Mouse (Mus musculus) kidney, postnatal 0 days (tissue): ENCODE data around the gene Hoxb8. TPM values are rescaled to one million over a fixed set of nuclear protein-coding genes. Genes with fewer than 3 reads are reported as not detected.

Experiments used
- ATAC-seq: fragments of 200-750 bp; cut with Nextera tagmentation; replicated peaks from 2 replicates; pipeline ENCODE4 v1.8.0; 2017; ENCODE audit warnings: low read depth, moderate number of reproducible peaks, moderate TSS enrichment, moderate library complexity; ENCODE audit not compliant: low FRiP score
- DNase-seq: peaks from one replicate; pipeline ENCODE4 v3.0.0-alpha.2; 2016; ENCODE audit warnings: low spot score
- H3K27ac ChIP-seq: fragments of 300-500 bp; sonication (generic); 2 replicates; pipeline ENCODE4 v1.5.1; 2014; ENCODE audit warnings: mild to moderate bottlenecking
- H3K27me3 ChIP-seq: fragments of 300-500 bp; sonication (generic); 2 replicates; pipeline ENCODE4 v1.6.1; 2014; ENCODE audit warnings: low read length, mixed read lengths; ENCODE audit not compliant: insufficient read depth
- H3K36me3 ChIP-seq: fragments of 300-500 bp; sonication (generic); 2 replicates; pipeline ENCODE4 v1.6.1; 2014; ENCODE audit warnings: low read length, mixed read lengths; ENCODE audit not compliant: insufficient read depth
- H3K4me1 ChIP-seq: fragments of 300-500 bp; sonication (generic); replicated peaks from 2 replicates; pipeline ENCODE4 v1.6.1; 2014; ENCODE audit warnings: antibody characterized with exemption, low read length, mixed read lengths; ENCODE audit not compliant: insufficient read depth
- H3K4me2 ChIP-seq: fragments of 300-500 bp; sonication (generic); 2 replicates; pipeline ENCODE4 v1.6.1; 2014; ENCODE audit warnings: mild to moderate bottlenecking, low read length, moderate library complexity, mixed read lengths
- H3K4me3 ChIP-seq: fragments of 300-500 bp; sonication (generic); replicated peaks from 2 replicates; pipeline ENCODE4 v1.5.1; 2014; ENCODE audit warnings: low read depth, low read length
- H3K9ac ChIP-seq: fragments of 300-500 bp; sonication (generic); 2 replicates; pipeline ENCODE4 v1.6.1; 2014; ENCODE audit warnings: low read depth, low read length
- H3K9me3 ChIP-seq: fragments of 300-500 bp; sonication (generic); replicated peaks from 2 replicates; pipeline ENCODE4 v1.6.1; 2016; ENCODE audit warnings: low read length, inconsistent platforms, mixed read lengths
- CTCF ChIP-seq: IDR thresholded peaks from 2 replicates; pipeline ENCODE4 v1.5.1; 2016; ENCODE audit warnings: antibody characterized with exemption, low read depth, mild to moderate bottlenecking, moderate library complexity
- WGBS: fragments of 180-500 bp; shearing (Covaris S2); extraction: QIAGEN DNeasy Blood & Tissue Kit; methylation state at CpG from one replicate; pipeline ENCODE4 v1.1.7; 2014; 5-methylcytosine and 5-hydroxymethylcytosine counted together
- polyA plus RNA-seq: library from polyadenylated mRNA; unstranded; fragments of >200 nt; fragmentation: Nextera tagmentation; extraction: Ambion mirVana; gene quantifications from 2 replicates; pipeline ENCODE4 v1.2.1, GENCODE M21; 2015

Hoxb8 gene
- polyA plus RNA-seq, 1 experiment from 2014 or later = 12.2 TPM

- Histone ChIP-seq H3K36me3 (peaks cover 12% of the 10 kb centered on the region; the same call in 1 of the 2 replicates), H3K4me3 (peak overlapping the region; percentile 8; the same call in 1 of the 2 replicates), H3K9me3 (no peaks in the 10 kb centered on the region), H3K9ac (peak overlapping the region; percentile 88), H3K4me1 (peaks cover 74% of the 10 kb centered on the region), H3K4me2 (peak overlapping the region; percentile 96), H3K27ac (peak overlapping the region; percentile 99), H3K27me3 (no peaks in the 10 kb centered on the region)
- ATAC-seq (no peak), DNase-seq (no peak)
- TF ChIP-seq CTCF = no peak
- WGBS = 33% methylated on average over 12 of the region's 12 CpGs
These were observed 45.0 kb downstream of the Hoxb8 start for GRCm38 (mm10) chr11:96326705-96327104.

GRCm38 (mm10) chr11:96327122-96327521 lies 45.4 kb downstream of the Hoxb8 start:
- H3K9ac ChIP-seq = peak overlapping the region; percentile 88
- TF ChIP-seq CTCF = no peak
- DNase-seq (no peak), ATAC-seq (no peak)
- no peaks in the 10 kb centered on the region for H3K9me3 ChIP-seq
- H3K36me3 ChIP-seq = peaks cover 12% of the 10 kb centered on the region; the same call in 1 of the 2 replicates
- H3K27ac ChIP-seq = peak overlapping the region; percentile 99
- H3K27me3 ChIP-seq = no peaks in the 10 kb centered on the region
- peak overlapping the region; percentile 11 for H3K4me3 ChIP-seq
- peaks cover 75% of the 10 kb centered on the region for H3K4me1 ChIP-seq
- 43% methylated on average over 7 of the region's 7 CpGs for WGBS
- peak overlapping the region; percentile 96 for H3K4me2 ChIP-seq

GRCm38 (mm10) chr11:96327750-96328149 lies 46.0 kb downstream of the Hoxb8 start:
- H3K4me3 ChIP-seq = peak overlapping the region; percentile 11; the same call in 1 of the 2 replicates
- DNase-seq = no peak
- no peaks in the 10 kb centered on the region for H3K27me3 ChIP-seq
- peaks cover 72% of the 10 kb centered on the region for H3K4me1 ChIP-seq
- ATAC-seq = no peak
- H3K4me2 ChIP-seq = peak overlapping the region; percentile 96
- WGBS = 36% methylated on average over 5 of the region's 5 CpGs
- H3K9ac ChIP-seq = peak overlapping the region; percentile 44
- H3K27ac ChIP-seq = peak overlapping the region; percentile 99
- no peaks in the 10 kb centered on the region for H3K9me3 ChIP-seq
- peaks cover 14% of the 10 kb centered on the region; the same call in 1 of the 2 replicates for H3K36me3 ChIP-seq
- TF ChIP-seq CTCF = no peak

- TF ChIP-seq CTCF = no peak
- Histone ChIP-seq H3K27me3 (no peaks in the 10 kb centered on the region), H3K4me2 (peak overlapping the region; percentile 96), H3K4me3 (0 out of 2 replicates have a peak overlapping the region, but pooled peaks have one; percentile 13), H3K9ac (0 out of 2 replicates have a peak overlapping the region, but pooled peaks have one; percentile 52), H3K9me3 (no peaks in the 10 kb centered on the region), H3K4me1 (peaks cover 72% of the 10 kb centered on the region), H3K36me3 (peaks cover 15% of the 10 kb centered on the region; the same call in 1 of the 2 replicates), H3K27ac (peak overlapping the region; percentile 99)
- no peak for ATAC-seq
- DNase-seq = no peak
- 10% methylated on average over 8 of the region's 8 CpGs for whole genome bisulfite sequencing
These were observed 46.9 kb downstream of the Hoxb8 start for GRCm38 (mm10) chr11:96328605-96329004.

- peaks cover 10% of the 10 kb centered on the region; the same call in 1 of the 2 replicates for H3K36me3 ChIP-seq
- H3K4me3 ChIP-seq = peak overlapping the region; percentile 33
- no peak for TF ChIP-seq CTCF
- ATAC-seq = no peak
- H3K9me3 ChIP-seq = no peaks in the 10 kb centered on the region
- peak overlapping the region; percentile 73 for H3K9ac ChIP-seq
- H3K27me3 ChIP-seq = no peaks in the 10 kb centered on the region
- H3K4me2 ChIP-seq = peak overlapping the region; percentile 72
- DNase-seq = peak; percentile 89
- 6% methylated on average over 8 of the region's 8 CpGs for WGBS
- H3K27ac ChIP-seq = peak overlapping the region; percentile 96
- peaks cover 78% of the 10 kb centered on the region for H3K4me1 ChIP-seq
These were observed 50.4 kb downstream of the Hoxb8 start for GRCm38 (mm10) chr11:96332105-96332504.

GRCm38 (mm10) chr11:96332618-96333032 lies 50.9 kb downstream of the Hoxb8 start:
- Histone ChIP-seq H3K9me3 (no peaks in the 10 kb centered on the region), H3K4me3 (peak overlapping the region; percentile 33), H3K36me3 (peaks cover 10% of the 10 kb centered on the region; the same call in 1 of the 2 replicates), H3K4me2 (peak overlapping the region; percentile 72), H3K9ac (peak overlapping the region; percentile 73), H3K27ac (peak overlapping the region; percentile 96), H3K4me1 (peaks cover 77% of the 10 kb centered on the region), H3K27me3 (no peaks in the 10 kb centered on the region)
- WGBS = 11% methylated on average over 35 of the region's 35 CpGs
- no peak for TF ChIP-seq CTCF
- DNase-seq (no peak), ATAC-seq (no peak)
